Mouse (Mus musculus): ENCODE results near the gene Itga9. TPM values are rescaled to one million over a fixed set of nuclear protein-coding genes. Genes with fewer than 3 reads are reported as not detected.

The Itga9 gene
- polyA plus RNA-seq, 1 experiment from 2014 or later: 12.6 TPM

GRCm38 (mm10) chr9:118822581-118822980, 216.1 kb downstream of the Itga9 start:
- Histone ChIP-seq H3K9me3 (ENCODE audit: control insufficient read depth, low read length) (no peaks in the 10 kb centered on the region), H3K4me3 (ENCODE audit: low read depth, low read length) (no peak overlapping the region), H3K4me1 (replicated peaks; ENCODE audit: control insufficient read depth, insufficient read depth, low read length) (peaks cover 11% of the 10 kb centered on the region), H3K36me3 (ENCODE audit: control insufficient read depth, insufficient read depth, low read length) (no peaks in the 10 kb centered on the region), H3K27ac (ENCODE audit: low read depth) (no peak overlapping the region), H3K4me2 (ENCODE audit: low read length) (no peak overlapping the region), H3K27me3 (replicated peaks; ENCODE audit: control insufficient read depth, insufficient read depth, low read length) (no peaks in the 10 kb centered on the region), H3K9ac (ENCODE audit: low read length) (no peak overlapping the region)
- 91% methylated on average over 2 of the region's 2 CpGs for WGBS
- ATAC-seq (replicated peaks; ENCODE audit: low FRiP score, low TSS enrichment, low read depth) (no peak), DNase-seq (ENCODE audit: low spot score) (no peak)

- DNase-seq (ENCODE audit: low spot score) (peak; percentile 56), ATAC-seq (replicated peaks; ENCODE audit: low FRiP score, low TSS enrichment, low read depth) (peak; percentile 36; the same call in 1 of the 2 replicates)
- 50% methylated on average over 11 of the region's 11 CpGs for WGBS
Observed at GRCm38 (mm10) chr9:118831080-118831479, 224.6 kb downstream of the Itga9 start.

GRCm38 (mm10) chr9:118832533-118832932, 226.0 kb downstream of the Itga9 start:
- Histone ChIP-seq H3K27ac (ENCODE audit: low read depth) (no peak overlapping the region), H3K4me1 (replicated peaks; ENCODE audit: control insufficient read depth, insufficient read depth, low read length) (peaks cover 15% of the 10 kb centered on the region; the same call in 1 of the 2 replicates), H3K9me3 (ENCODE audit: control insufficient read depth, low read length) (no peaks in the 10 kb centered on the region), H3K36me3 (ENCODE audit: control insufficient read depth, insufficient read depth, low read length) (0 out of 2 replicates have a peak, but pooled peaks cover 11% of the 10 kb centered on the region), H3K27me3 (replicated peaks; ENCODE audit: control insufficient read depth, insufficient read depth, low read length) (no peaks in the 10 kb centered on the region), H3K9ac (ENCODE audit: low read length) (no peak overlapping the region), H3K4me2 (ENCODE audit: low read length) (no peak overlapping the region), H3K4me3 (ENCODE audit: low read depth, low read length) (no peak overlapping the region)
- no peak for DNase-seq (ENCODE audit: low spot score)
- no peak for ATAC-seq (replicated peaks; ENCODE audit: low FRiP score, low TSS enrichment, low read depth)
- 56% methylated on average over 3 of the region's 3 CpGs for WGBS

More at GRCm38 (mm10) chr9:118831080-118831479, 224.6 kb downstream of the Itga9 start:
- Histone ChIP-seq H3K9ac (ENCODE audit: low read length) (no peak overlapping the region), H3K4me3 (ENCODE audit: low read depth, low read length) (no peak overlapping the region), H3K27me3 (replicated peaks; ENCODE audit: control insufficient read depth, insufficient read depth, low read length) (no peaks in the 10 kb centered on the region), H3K4me1 (replicated peaks; ENCODE audit: control insufficient read depth, insufficient read depth, low read length) (peaks cover 11% of the 10 kb centered on the region; the same call in 1 of the 2 replicates), H3K36me3 (ENCODE audit: control insufficient read depth, insufficient read depth, low read length) (0 out of 2 replicates have a peak, but pooled peaks cover 11% of the 10 kb centered on the region), H3K9me3 (ENCODE audit: control insufficient read depth, low read length) (no peaks in the 10 kb centered on the region), H3K4me2 (ENCODE audit: low read length) (no peak overlapping the region), H3K27ac (ENCODE audit: low read depth) (0 out of 2 replicates have a peak overlapping the region, but pooled peaks have one; percentile 11)

- 0 out of 2 replicates have a peak, but pooled peaks have one; percentile 33 for ATAC-seq (replicated peaks; ENCODE audit: low FRiP score, low TSS enrichment, low read depth)
Observed at GRCm38 (mm10) chr9:118833413-118833812, 226.9 kb downstream of the Itga9 start.

GRCm38 (mm10) chr9:118838910-118839667, 232.6 kb downstream of the Itga9 start:
- no peak overlapping the region for H3K27ac ChIP-seq (ENCODE audit: low read depth)
- H3K36me3 ChIP-seq (ENCODE audit: control insufficient read depth, insufficient read depth, low read length): peaks cover 19% of the 10 kb centered on the region; the same call in 1 of the 2 replicates
- DNase-seq (ENCODE audit: low spot score): no peak
- H3K27me3 ChIP-seq (replicated peaks; ENCODE audit: control insufficient read depth, insufficient read depth, low read length): no peaks in the 10 kb centered on the region
- no peak overlapping the region for H3K9ac ChIP-seq (ENCODE audit: low read length)
- H3K4me3 ChIP-seq (ENCODE audit: low read depth, low read length): no peak overlapping the region
- no peaks in the 10 kb centered on the region for H3K9me3 ChIP-seq (ENCODE audit: control insufficient read depth, low read length)
- no peak overlapping the region for H3K4me2 ChIP-seq (ENCODE audit: low read length)
- 36% methylated on average over 7 of the region's 7 CpGs for WGBS
- 0 out of 2 replicates have a peak, but pooled peaks cover 4% of the 10 kb centered on the region for H3K4me1 ChIP-seq (replicated peaks; ENCODE audit: control insufficient read depth, insufficient read depth, low read length)
- ATAC-seq (replicated peaks; ENCODE audit: low FRiP score, low TSS enrichment, low read depth): no peak

More at GRCm38 (mm10) chr9:118833413-118833812, 226.9 kb downstream of the Itga9 start:
- H3K27ac ChIP-seq (ENCODE audit: low read depth): no peak overlapping the region
- H3K27me3 ChIP-seq (replicated peaks; ENCODE audit: control insufficient read depth, insufficient read depth, low read length): no peaks in the 10 kb centered on the region
- DNase-seq (ENCODE audit: low spot score): no peak
- H3K4me3 ChIP-seq (ENCODE audit: low read depth, low read length): no peak overlapping the region
- no peak overlapping the region for H3K9ac ChIP-seq (ENCODE audit: low read length)
- no peaks in the 10 kb centered on the region for H3K9me3 ChIP-seq (ENCODE audit: control insufficient read depth, low read length)
- 71% methylated on average over 8 of the region's 8 CpGs for WGBS
- H3K4me1 ChIP-seq (replicated peaks; ENCODE audit: control insufficient read depth, insufficient read depth, low read length): peaks cover 15% of the 10 kb centered on the region; the same call in 1 of the 2 replicates
- no peak overlapping the region for H3K4me2 ChIP-seq (ENCODE audit: low read length)
- H3K36me3 ChIP-seq (ENCODE audit: control insufficient read depth, insufficient read depth, low read length): 0 out of 2 replicates have a peak, but pooled peaks cover 11% of the 10 kb centered on the region

- no peak overlapping the region for H3K9ac ChIP-seq (ENCODE audit: low read length)
- 87% methylated on average over 6 of the region's 6 CpGs for WGBS
- H3K36me3 ChIP-seq (ENCODE audit: control insufficient read depth, insufficient read depth, low read length): peaks cover 7% of the 10 kb centered on the region; the same call in 1 of the 2 replicates
- H3K4me2 ChIP-seq (ENCODE audit: low read length): no peak overlapping the region
- 0 out of 2 replicates have a peak, but pooled peaks cover 4% of the 10 kb centered on the region for H3K4me1 ChIP-seq (replicated peaks; ENCODE audit: control insufficient read depth, insufficient read depth, low read length)
- no peak for DNase-seq (ENCODE audit: low spot score)
- H3K4me3 ChIP-seq (ENCODE audit: low read depth, low read length): no peak overlapping the region
- no peaks in the 10 kb centered on the region for H3K27me3 ChIP-seq (replicated peaks; ENCODE audit: control insufficient read depth, insufficient read depth, low read length)
- no peak for ATAC-seq (replicated peaks; ENCODE audit: low FRiP score, low TSS enrichment, low read depth)
- no peak overlapping the region for H3K27ac ChIP-seq (ENCODE audit: low read depth)
- no peaks in the 10 kb centered on the region for H3K9me3 ChIP-seq (ENCODE audit: control insufficient read depth, low read length)
Observed at GRCm38 (mm10) chr9:118841247-118841646, 234.8 kb downstream of the Itga9 start.

- ATAC-seq (replicated peaks; ENCODE audit: low FRiP score, low TSS enrichment, low read depth) (no peak), DNase-seq (ENCODE audit: low spot score) (no peak)
- 80% methylated on average over 7 of the region's 7 CpGs for WGBS
- H3K36me3 ChIP-seq (ENCODE audit: control insufficient read depth, insufficient read depth, low read length): peaks cover 7% of the 10 kb centered on the region; the same call in 1 of the 2 replicates
- no peak overlapping the region for H3K9ac ChIP-seq (ENCODE audit: low read length)
- H3K4me1 ChIP-seq (replicated peaks; ENCODE audit: control insufficient read depth, insufficient read depth, low read length): 0 out of 2 replicates have a peak, but pooled peaks cover 2% of the 10 kb centered on the region
- H3K4me2 ChIP-seq (ENCODE audit: low read length): no peak overlapping the region
- no peaks in the 10 kb centered on the region for H3K27me3 ChIP-seq (replicated peaks; ENCODE audit: control insufficient read depth, insufficient read depth, low read length)
- no peak overlapping the region for H3K27ac ChIP-seq (ENCODE audit: low read depth)
- no peaks in the 10 kb centered on the region for H3K9me3 ChIP-seq (ENCODE audit: control insufficient read depth, low read length)
- no peak overlapping the region for H3K4me3 ChIP-seq (ENCODE audit: low read depth, low read length)
Observed at GRCm38 (mm10) chr9:118841907-118842432, 235.5 kb downstream of the Itga9 start.

GRCm38 (mm10) chr9:118843711-118844110, 237.2 kb downstream of the Itga9 start:
- Histone ChIP-seq H3K4me3 (ENCODE audit: low read depth, low read length) (no peak overlapping the region), H3K9ac (ENCODE audit: low read length) (no peak overlapping the region), H3K4me2 (ENCODE audit: low read length) (no peak overlapping the region), H3K36me3 (ENCODE audit: control insufficient read depth, insufficient read depth, low read length) (peaks cover 7% of the 10 kb centered on the region; the same call in 1 of the 2 replicates), H3K4me1 (replicated peaks; ENCODE audit: control insufficient read depth, insufficient read depth, low read length) (no peaks in the 10 kb centered on the region), H3K9me3 (ENCODE audit: control insufficient read depth, low read length) (no peaks in the 10 kb centered on the region), H3K27me3 (replicated peaks; ENCODE audit: control insufficient read depth, insufficient read depth, low read length) (no peaks in the 10 kb centered on the region), H3K27ac (ENCODE audit: low read depth) (no peak overlapping the region)
- ATAC-seq (replicated peaks; ENCODE audit: low FRiP score, low TSS enrichment, low read depth): no peak
- WGBS: 81% methylated on average over 5 of the region's 5 CpGs
- DNase-seq (ENCODE audit: low spot score): no peak
